Mouse (Mus musculus) liver, adult 2 months (tissue): ENCODE results near the gene Cd300lg.

Source experiments
- CTCF ChIP-seq: fragments of 200-500 bp; IDR thresholded peaks from 2 replicates; pipeline ENCODE4 v1.5.1; 2011; ENCODE audit warnings: low read depth, low read length, control low read depth
- POLR2A ChIP-seq: fragments of 200-500 bp; IDR thresholded peaks from 2 replicates; pipeline ENCODE4 v1.6.1; 2011; ENCODE audit warnings: low read length, control low read depth; ENCODE audit not compliant: insufficient read depth; ENCODE audit errors: extremely low read depth

- TF ChIP-seq CTCF = no peak
- no peak for TF ChIP-seq POLR2A
These were observed 5.3 kb downstream of the Cd300lg start for GRCm38 (mm10) chr11:102046607-102047006.
